Mouse (Mus musculus) monocyte, adult 2 months (primary cell): ENCODE results near the gene Shank3.

Source experiments
- DNase-seq, 2 experiments: peaks; one replicate each; pipeline ENCODE4 v3.0.0; 2022; ENCODE audit warnings: low spot score in 2 of 2, low read depth in 1 of 2

The Shank3 gene

GRCm38 (mm10) chr15:89555591-89555990 is 56.2 kb downstream of the Shank3 start:
- DNase-seq: no peak

- no peak for DNase-seq
These were observed 57.2 kb downstream of the Shank3 start for GRCm38 (mm10) chr15:89556401-89557178.

- no peak for DNase-seq
These were observed 58.0 kb downstream of the Shank3 start for GRCm38 (mm10) chr15:89557179-89557995.

GRCm38 (mm10) chr15:89557996-89558390 is 58.6 kb downstream of the Shank3 start:
- no peak for DNase-seq

- no peak for DNase-seq
These were observed 59.8 kb downstream of the Shank3 start for GRCm38 (mm10) chr15:89559202-89559731.

- DNase-seq: no peak
These were observed 68.7 kb downstream of the Shank3 start, which contains the start of gene Acr for GRCm38 (mm10) chr15:89568114-89568513. Gene Acr (plus strand): TSS chr15:89568326.

GRCm38 (mm10) chr15:89572147-89572546 is 72.7 kb downstream of the Shank3 start:
- no peak for DNase-seq

- no peak for DNase-seq
These were observed 83.1 kb downstream of the Shank3 start for GRCm38 (mm10) chr15:89582494-89582893.

GRCm38 (mm10) chr15:89585101-89585500 is 85.7 kb downstream of the Shank3 start:
- no peak for DNase-seq

- DNase-seq: no peak
These were observed 86.2 kb downstream of the Shank3 start for GRCm38 (mm10) chr15:89585631-89586030.

- no peak for DNase-seq
These were observed 89.7 kb downstream of the Shank3 start for GRCm38 (mm10) chr15:89589146-89589545.

- DNase-seq: no peak
These were observed 91.9 kb downstream of the Shank3 start for GRCm38 (mm10) chr15:89591317-89591716.

GRCm38 (mm10) chr15:89591723-89592455 is 92.5 kb downstream of the Shank3 start, which contains the start of gene Rabl2:
Gene Rabl2 (minus strand): TSS chr15:89591923.
- peak; percentile 43 to 67 for DNase-seq

- no peak for DNase-seq
These were observed 93.1 kb downstream of the Shank3 start for GRCm38 (mm10) chr15:89592548-89592947.

GRCm38 (mm10) chr15:89605822-89606570 is 106.6 kb downstream of the Shank3 start:
- DNase-seq: no peak

- DNase-seq: no peak
These were observed 108.1 kb downstream of the Shank3 start for GRCm38 (mm10) chr15:89607480-89607879.

GRCm38 (mm10) chr15:89607888-89608287 is 108.5 kb downstream of the Shank3 start:
- DNase-seq: no peak
